Mouse (Mus musculus): Measurements from ENCODE around the gene Ube2i.
"Not testable (repeated sequence)": the region's sequence is repeated elsewhere in the genome, so short reads cannot be mapped to it uniquely, and the experiment has no call there.

Ube2i gene

GRCm38 (mm10) chr17:25253760-25254159, 20.7 kb downstream of the Ube2i start:
- DNase-seq (ENCODE audit: low spot score in 2 of 2): no peak

- no peak for DNase-seq (ENCODE audit: low spot score in 2 of 2)
These were observed 21.8 kb downstream of the Ube2i start for GRCm38 (mm10) chr17:25252643-25253042.

GRCm38 (mm10) chr17:25250181-25250835, 24.1 kb downstream of the Ube2i start:
- DNase-seq (ENCODE audit: low spot score in 2 of 2): no peak

- DNase-seq (ENCODE audit: low spot score in 2 of 2): no peak
These were observed 26.2 kb downstream of the Ube2i start for GRCm38 (mm10) chr17:25248033-25248750.

GRCm38 (mm10) chr17:25244239-25244638, 30.2 kb downstream of the Ube2i start:
- DNase-seq (ENCODE audit: low spot score in 2 of 2): no peak

- no peak for DNase-seq (ENCODE audit: low spot score in 2 of 2)
These were observed 31.2 kb downstream of the Ube2i start for GRCm38 (mm10) chr17:25243131-25243780.

- DNase-seq (ENCODE audit: low spot score in 2 of 2): peak; percentile 77 to 88
These were observed 34.5 kb downstream of the Ube2i start, which contains the start of the genes Gnptg and Tsr3 for GRCm38 (mm10) chr17:25239695-25240636. Gnptg (minus strand) TSS chr17:25240124. Tsr3 (plus strand) TSS chr17:25240170.

- no peak for DNase-seq (ENCODE audit: low spot score in 2 of 2)
These were observed 38.8 kb downstream of the Ube2i start for GRCm38 (mm10) chr17:25235635-25236034.

GRCm38 (mm10) chr17:25231621-25232020, 42.8 kb downstream of the Ube2i start:
- DNase-seq (ENCODE audit: low spot score in 2 of 2): not testable (repeated sequence)

- DNase-seq (ENCODE audit: low spot score in 2 of 2): no peak
These were observed 43.7 kb downstream of the Ube2i start for GRCm38 (mm10) chr17:25230700-25231099.

GRCm38 (mm10) chr17:25230014-25230655, 44.3 kb downstream of the Ube2i start:
- DNase-seq (ENCODE audit: low spot score in 2 of 2): not testable (repeated sequence)

- DNase-seq (ENCODE audit: low spot score in 2 of 2): no peak
These were observed 46.4 kb downstream of the Ube2i start for GRCm38 (mm10) chr17:25227991-25228390.

GRCm38 (mm10) chr17:25225659-25226058, 48.8 kb downstream of the Ube2i start:
- DNase-seq (ENCODE audit: low spot score in 2 of 2): no peak

GRCm38 (mm10) chr17:25224586-25225222, 49.7 kb downstream of the Ube2i start:
- DNase-seq (ENCODE audit: low spot score in 2 of 2): no peak

- no peak for DNase-seq (ENCODE audit: low spot score in 2 of 2)
These were observed 51.3 kb downstream of the Ube2i start for GRCm38 (mm10) chr17:25222951-25223601.

GRCm38 (mm10) chr17:25222504-25222940, 51.9 kb downstream of the Ube2i start:
- not testable (repeated sequence) for DNase-seq (ENCODE audit: low spot score in 2 of 2)

GRCm38 (mm10) chr17:25221821-25222503, 52.5 kb downstream of the Ube2i start:
- DNase-seq (ENCODE audit: low spot score in 2 of 2): peak; percentile 76 to 84

- DNase-seq (ENCODE audit: low spot score in 2 of 2): no peak
These were observed 53.7 kb downstream of the Ube2i start for GRCm38 (mm10) chr17:25220746-25221145.

All from spleen, postnatal 4 days (tissue).